8 mouse cellular contexts compared by ENCODE assay signal in genomic region chr1:86703300-86703964, GRCm38 (mm10). TPM values are rescaled to one million over a fixed set of nuclear protein-coding genes. Genes with fewer than 3 reads are reported as not detected.
A peak's percentile ranks its signal among the peaks of the same experiment; 100 is the strongest.
DNase-seq lines count a peak whose midpoint lies in the region; ATAC-seq and TF ChIP-seq lines count a peak whose summit lies in the region.

Gene Dis3l2, plus strand, starts transcription at chr1:86703808.

- peak within 1 kb of the TSS; percentile 81 for H3K4me3 ChIP-seq in G1E (ENCODE audit: low read depth, low read length)
- peak within 1 kb of the TSS; percentile 92 for H3K4me3 ChIP-seq in forebrain, postnatal 0 days (ENCODE audit: low read depth, low read length)
- peak within 1 kb of the TSS; percentile 69 for H3K4me3 ChIP-seq in lung, embryonic 15.5 days

- DNase-seq in G1E (ENCODE audit: low spot score) = peak; percentile 73
- peak; percentile 86 to 92 for DNase-seq in cerebellum, adult 18-20 months
- peak; percentile 91 for DNase-seq in forebrain, postnatal 0 days
- peak; percentile 86 for DNase-seq in heart, postnatal 4 days
- DNase-seq in layer of hippocampus, adult 8-10 months (ENCODE audit: low spot score in 2 of 2) = peak; percentile 82 to 88
- DNase-seq in ovary, adult 18-20 months (ENCODE audit: low spot score) = peak; percentile 77
- DNase-seq in thymus, postnatal 0 days (ENCODE audit: low spot score) = peak; percentile 81

- peak; percentile 29; the same call in 1 of the 2 replicates for ATAC-seq in G1E (ENCODE audit: extremely low read depth, insufficient number of reproducible peaks, low FRiP score, poor library complexity, severe bottlenecking)
- peak; percentile 96 for ATAC-seq in forebrain, postnatal 0 days
- ATAC-seq in lung, embryonic 15.5 days (ENCODE audit: borderline replicate concordance, extremely low read depth, low FRiP score, low TSS enrichment) = peak; percentile 91

- no peaks in the 10 kb centered on the region for H3K9me3 ChIP-seq in G1E (replicated peaks)
- H3K9me3 ChIP-seq in forebrain, postnatal 0 days (ENCODE audit: low read length) = no peaks in the 10 kb centered on the region
- H3K9me3 ChIP-seq in lung, embryonic 15.5 days = no peaks in the 10 kb centered on the region

- peaks cover 46% of the 10 kb centered on the region for H3K4me1 ChIP-seq in G1E (ENCODE audit: insufficient read depth, low read depth, low read length)
- H3K4me1 ChIP-seq in forebrain, postnatal 0 days (ENCODE audit: insufficient read depth) = peaks cover 3% of the 10 kb centered on the region
- peaks cover 9% of the 10 kb centered on the region; the same call in 1 of the 2 replicates for H3K4me1 ChIP-seq in lung, embryonic 15.5 days

- 3% methylated on average over 52 of the region's 54 CpGs for WGBS in forebrain, postnatal 0 days
- WGBS in lung, embryonic 15.5 days = 2% methylated on average over 54 of the region's 54 CpGs

- peak within 1 kb of the TSS; percentile 87 for H3K9ac ChIP-seq in forebrain, postnatal 0 days
- peak within 1 kb of the TSS; percentile 69 for H3K9ac ChIP-seq in lung, embryonic 15.5 days

- peak within 1 kb of the TSS; percentile 62 for H3K4me2 ChIP-seq in forebrain, postnatal 0 days (ENCODE audit: low read depth)
- peak within 1 kb of the TSS; percentile 86 for H3K4me2 ChIP-seq in lung, embryonic 15.5 days

- no peak for TF ChIP-seq CTCF in G1E (IDR thresholded peaks at IDR 0.05; ENCODE audit: low read depth, low read length)
- TF ChIP-seq CTCF in forebrain, postnatal 0 days (IDR thresholded peaks at IDR 0.05; ENCODE audit: low read depth) = no peak

- H3K27me3 ChIP-seq in G1E (ENCODE audit: insufficient read depth, low read length) = no peaks in the 10 kb centered on the region
- H3K27me3 ChIP-seq in forebrain, postnatal 0 days (ENCODE audit: insufficient read depth, low read length) = no peaks in the 10 kb centered on the region
- H3K27me3 ChIP-seq in lung, embryonic 15.5 days = no peaks in the 10 kb centered on the region

- H3K36me3 ChIP-seq in G1E (replicated peaks) = peaks cover 7% of the 10 kb centered on the region
- no peaks in the 10 kb centered on the region for H3K36me3 ChIP-seq in forebrain, postnatal 0 days (ENCODE audit: insufficient read depth)
- H3K36me3 ChIP-seq in lung, embryonic 15.5 days = no peaks in the 10 kb centered on the region

- peak within 1 kb of the TSS; percentile 85 for H3K27ac ChIP-seq in forebrain, postnatal 0 days (ENCODE audit: low read depth, low read length)
- H3K27ac ChIP-seq in lung, embryonic 15.5 days = peak within 1 kb of the TSS; percentile 90

RNA-seq across cellular contexts. Expression of gene Dis3l2, which starts in this region (rescaled TPM):
- total RNA-seq in G1E (2014; fragmentation: Nextera tagmentation) (31.5 and 32.5 TPM in 2 replicates), G1E (2017) (41.8 and 44.3 TPM in 2 replicates)
- 9.2 and 11.6 TPM in 2 replicates for polyA plus RNA-seq in G1E (2012)
- 49.2 and 53.6 TPM in 2 replicates for total RNA-seq in forebrain, postnatal 0 days (2014; rRNA removed)
- 31.7 and 35.0 TPM in 2 replicates for polyA plus RNA-seq in forebrain, postnatal 0 days (2015; fragmentation: Nextera tagmentation; extraction: Ambion mirVana)
- total RNA-seq in heart, postnatal 4 days (2021) = 10 to 100 TPM; 17.3 to 18.1 TPM
- total RNA-seq in layer of hippocampus, adult 8-10 months (2022) = 10 to 100 TPM; 25.6 to 31.1 (median 27.2) TPM
- polyA plus RNA-seq in lung, embryonic 15.5 days (2015; fragmentation: Nextera tagmentation; extraction: Ambion mirVana) = 27.3 and 27.5 TPM in 2 replicates
- 21.5 and 23.5 TPM in 2 replicates for polyA plus RNA-seq in thymus, postnatal 0 days (2015; fragmentation: Nextera tagmentation; extraction: Ambion mirVana)

Comparison
In these comparisons a context has a peak if more than half of its experiments do, and no peak if none do; other contexts are left out.
1. Peak in every context shown above with its lines: DNase-seq, ATAC-seq, H3K4me3 ChIP-seq and H3K27ac ChIP-seq.
2. ATAC-seq: peak in every context shown above with its lines; median percentile 96 in forebrain, postnatal 0 days; 91 in lung, embryonic 15.5 days; 29 in G1E.